Comparison of ENCODE assay signal across 24 mouse cellular contexts in the genomic region with DNA sequence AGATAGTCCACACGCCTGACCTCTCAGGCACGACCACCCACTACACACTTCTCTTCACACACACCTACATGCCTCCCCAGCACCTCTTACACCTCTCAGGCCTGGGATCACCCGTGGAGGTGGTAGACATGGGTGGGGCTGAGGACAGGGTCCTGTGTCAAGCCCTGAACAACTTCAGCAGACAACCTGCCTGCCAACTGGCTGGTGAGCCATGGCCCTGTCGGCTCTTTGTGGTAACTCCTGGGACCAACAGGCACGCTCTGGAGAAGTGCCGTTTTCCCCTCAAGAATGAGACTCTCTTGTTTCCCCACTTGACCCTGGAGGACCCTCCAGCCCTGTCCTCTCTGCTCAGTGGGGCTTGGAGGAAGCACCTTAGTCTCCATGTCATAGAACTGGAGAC. TPM values are rescaled to one million over a fixed set of nuclear protein-coding genes. Genes with fewer than 3 reads are reported as not detected.
A peak's percentile ranks its signal among the peaks of the same experiment; 100 is the strongest.
DNase-seq lines count a peak whose midpoint lies in the region; ATAC-seq and TF ChIP-seq lines count a peak whose summit lies in the region.
"Had no signal": no experiment of that assay in that cellular context is flagged by ENCODE, and none has a peak within 500 bp of the region (broad histone marks: within the 10 kb centered on the region; RNA-seq: fewer than 3 reads in every experiment).

No protein-coding gene starts in this region.

- H3K27ac ChIP-seq in heart, embryonic 14.5 days (replicated peaks in 1 of 2; ENCODE audit: control insufficient read depth in 1 of 2, insufficient read depth in 1 of 2, low read depth in 2 of 2, low read length in 2 of 2): no peak overlapping the region
- no peak overlapping the region for H3K27ac ChIP-seq in limb, embryonic 11.5 days (replicated peaks; ENCODE audit: low read depth, low read length)
- no peak overlapping the region for H3K27ac ChIP-seq in limb, embryonic 10.5 days
- H3K27ac ChIP-seq: embryonic facial prominence, embryonic 15.5 days; forebrain, embryonic 10.5 days; gastrocnemius, adult 2 months; heart, embryonic 10.5 days; hindbrain, embryonic 13.5 days; hindbrain, postnatal 0 days had no signal

- ATAC-seq in heart, embryonic 14.5 days (ENCODE audit: insufficient number of reproducible peaks, insufficient read depth, low FRiP score, low read depth): no peak
- ATAC-seq in limb, embryonic 11.5 days (ENCODE audit: insufficient number of reproducible peaks, low FRiP score, low TSS enrichment, low read depth): no peak
- ATAC-seq: CD4-positive, CD25-positive, alpha-beta regulatory T cell, adult 4 months; forebrain, embryonic 14.5 days; hindbrain, postnatal 0 days had no signal

- 84% methylated on average over 6 of the region's 6 CpGs for WGBS in heart, embryonic 14.5 days
- 94% methylated on average over 6 of the region's 6 CpGs for WGBS in limb, embryonic 11.5 days
- WGBS in limb, embryonic 10.5 days: 90% methylated on average over 6 of the region's 6 CpGs

- no peak overlapping the region for H3K4me3 ChIP-seq in heart, embryonic 14.5 days (ENCODE audit: control insufficient read depth in 1 of 2, insufficient read depth in 1 of 2, low read depth in 1 of 2, low read length in 2 of 2)
- H3K4me3 ChIP-seq in limb, embryonic 11.5 days (ENCODE audit: low read depth, low read length): no peak overlapping the region
- H3K4me3 ChIP-seq in limb, embryonic 10.5 days: no peak overlapping the region
- 0 out of 2 replicates have a peak overlapping the region, but pooled peaks have one; percentile 72 for H3K4me3 ChIP-seq in E14TG2a.4 (replicated peaks; ENCODE audit: low read length)
- H3K4me3 ChIP-seq: embryonic facial prominence, embryonic 15.5 days; erythroblast, embryonic 14.5 days; forebrain, embryonic 10.5 days; gastrocnemius, adult 2 months; heart, embryonic 10.5 days; hindbrain, embryonic 13.5 days had no signal

- no peak for TF ChIP-seq CTCF in E14TG2a.4 (conservative IDR thresholded peaks at IDR 0.05; ENCODE audit: low read length)

- H3K9ac ChIP-seq in heart, embryonic 14.5 days (ENCODE audit: low read length): peak overlapping the region; percentile 16; the same call in 1 of the 2 replicates
- 0 out of 2 replicates have a peak overlapping the region, but pooled peaks have one; percentile 17 for H3K9ac ChIP-seq in limb, embryonic 11.5 days (ENCODE audit: low read length)
- H3K9ac ChIP-seq: embryonic facial prominence, embryonic 15.5 days had no signal

- no peaks in the 10 kb centered on the region for H3K27me3 ChIP-seq in heart, embryonic 14.5 days (ENCODE audit: control insufficient read depth, insufficient read depth, low read length)
- H3K27me3 ChIP-seq in limb, embryonic 11.5 days (ENCODE audit: control insufficient read depth, insufficient read depth, low read length): no peaks in the 10 kb centered on the region
- no peaks in the 10 kb centered on the region for H3K27me3 ChIP-seq in limb, embryonic 10.5 days (ENCODE audit: low read depth, poor library complexity, severe bottlenecking)
- no peaks in the 10 kb centered on the region for H3K27me3 ChIP-seq in E14TG2a.4 (ENCODE audit: insufficient read depth, low read length)
- H3K27me3 ChIP-seq: embryonic facial prominence, embryonic 15.5 days; hindbrain, embryonic 13.5 days had no signal

- H3K9me3 ChIP-seq in heart, embryonic 14.5 days (ENCODE audit: control insufficient read depth, low read length): no peaks in the 10 kb centered on the region
- no peaks in the 10 kb centered on the region for H3K9me3 ChIP-seq in limb, embryonic 11.5 days (ENCODE audit: control insufficient read depth, low read length)
- no peaks in the 10 kb centered on the region for H3K9me3 ChIP-seq in limb, embryonic 10.5 days (replicated peaks)
- H3K9me3 ChIP-seq in E14TG2a.4 (ENCODE audit: low read length): no peaks in the 10 kb centered on the region
- H3K9me3 ChIP-seq: embryonic facial prominence, embryonic 15.5 days; forebrain, embryonic 10.5 days; heart, embryonic 10.5 days; hindbrain, embryonic 13.5 days had no signal

- peaks cover 9 to 24% of the 10 kb centered on the region in 2 experiments for H3K4me1 ChIP-seq in heart, embryonic 14.5 days (ENCODE audit: control insufficient read depth in 2 of 2, insufficient read depth in 2 of 2, low read length in 2 of 2)
- peaks cover 3% of the 10 kb centered on the region; the same call in 1 of the 2 replicates for H3K4me1 ChIP-seq in limb, embryonic 11.5 days (ENCODE audit: control insufficient read depth, insufficient read depth, low read length)
- H3K4me1 ChIP-seq in limb, embryonic 10.5 days: peaks cover 28% of the 10 kb centered on the region
- peaks cover 67% of the 10 kb centered on the region for H3K4me1 ChIP-seq in E14TG2a.4 (replicated peaks; ENCODE audit: low read depth, low read length)

- H3K36me3 ChIP-seq in heart, embryonic 14.5 days (ENCODE audit: control insufficient read depth, insufficient read depth, low read length): peaks cover 9% of the 10 kb centered on the region; the same call in 1 of the 2 replicates
- H3K36me3 ChIP-seq in limb, embryonic 11.5 days (ENCODE audit: control insufficient read depth, insufficient read depth, low read length): 0 out of 2 replicates have a peak, but pooled peaks cover 2% of the 10 kb centered on the region
- peaks cover 26% of the 10 kb centered on the region for H3K36me3 ChIP-seq in limb, embryonic 10.5 days
- H3K36me3 ChIP-seq in E14TG2a.4 (ENCODE audit: insufficient read depth, low read length): peaks cover 33% of the 10 kb centered on the region

- DNase-seq in cerebellum, adult 9-10 months: peak; percentile 28
- no peak for DNase-seq in cerebellum, postnatal 14 days
- DNase-seq in heart, adult 8-10 months (ENCODE audit: low spot score): no peak
- no peak for DNase-seq in limb, embryonic 11.5 days (ENCODE audit: low spot score)
- DNase-seq in limb, embryonic 10.5 days (ENCODE audit: low spot score): no peak
- DNase-seq: adrenal gland, postnatal 10 days; B cell, adult 2 months; cerebellum, adult 11 months; cerebellum, adult 8-10 months; cerebellum, postnatal 36 days; gastrocnemius, adult 2 months; gastrocnemius, postnatal 25 days; heart, postnatal 36 days had no signal

- H3K4me2 ChIP-seq in heart, embryonic 14.5 days (ENCODE audit: low read length): no peak overlapping the region
- no peak overlapping the region for H3K4me2 ChIP-seq in limb, embryonic 11.5 days (ENCODE audit: low read depth, severe bottlenecking)
- H3K4me2 ChIP-seq: embryonic facial prominence, embryonic 15.5 days had no signal

RNA-seq across cellular contexts. Expression of a gene that starts 2.9 kb away (rescaled TPM):
- 131 and 132 TPM in 2 replicates for polyA plus RNA-seq in heart, embryonic 14.5 days (2014; fragmentation: Nextera tagmentation; extraction: Ambion mirVana)
- 10 to 100 TPM; 61.6 to 83.0 (median 78.3) TPM for total RNA-seq in heart, adult 8-10 months (2022)
- 81.6 and 88.9 TPM in 2 replicates for polyA plus RNA-seq in limb, embryonic 11.5 days (2014; fragmentation: Nextera tagmentation; extraction: Ambion mirVana)
- 84.2 and 87.2 TPM in 2 replicates for polyA plus RNA-seq in limb, embryonic 10.5 days (2016; fragmentation: Nextera tagmentation; extraction: Ambion mirVana)

RNA-seq across cellular contexts. Expression of a gene that starts 2.9 kb away (rescaled TPM):
- polyA plus RNA-seq in heart, embryonic 14.5 days (2014; fragmentation: Nextera tagmentation; extraction: Ambion mirVana): 67.1 and 69.9 TPM in 2 replicates
- 10 to 100 TPM; 22.6 to 26.4 (median 24.9) TPM for total RNA-seq in heart, adult 8-10 months (2022)
- 160 and 161 TPM in 2 replicates for polyA plus RNA-seq in limb, embryonic 11.5 days (2014; fragmentation: Nextera tagmentation; extraction: Ambion mirVana)
- 143 and 147 TPM in 2 replicates for polyA plus RNA-seq in limb, embryonic 10.5 days (2016; fragmentation: Nextera tagmentation; extraction: Ambion mirVana)

RNA-seq across cellular contexts. Expression of a gene that starts 11.7 kb away (rescaled TPM):
- polyA plus RNA-seq in heart, embryonic 14.5 days (2014; fragmentation: Nextera tagmentation; extraction: Ambion mirVana): 0.12 and 0.47 TPM in 2 replicates
- 1 to 10 TPM; 4.2 to 7.8 (median 4.4) TPM for total RNA-seq in heart, adult 8-10 months (2022)
- polyA plus RNA-seq in limb, embryonic 11.5 days (2014; fragmentation: Nextera tagmentation; extraction: Ambion mirVana): 0.25 and 0.67 TPM in 2 replicates
- 1.0 and 1.2 TPM in 2 replicates for polyA plus RNA-seq in limb, embryonic 10.5 days (2016; fragmentation: Nextera tagmentation; extraction: Ambion mirVana)
- total RNA-seq: granulocyte monocyte progenitor cell, adult 5-6 weeks had no signal

RNA-seq across cellular contexts. Expression of a gene that starts 57.7 kb away (rescaled TPM):
- polyA plus RNA-seq in heart, embryonic 14.5 days (2014; fragmentation: Nextera tagmentation; extraction: Ambion mirVana): 6.7 and 6.9 TPM in 2 replicates
- 10 to 100 TPM; 10.0 to 13.9 (median 11.7) TPM for total RNA-seq in heart, adult 8-10 months (2022)
- polyA plus RNA-seq in limb, embryonic 11.5 days (2014; fragmentation: Nextera tagmentation; extraction: Ambion mirVana): 10.9 and 13.4 TPM in 2 replicates
- polyA plus RNA-seq in limb, embryonic 10.5 days (2016; fragmentation: Nextera tagmentation; extraction: Ambion mirVana): 20.8 and 22.1 TPM in 2 replicates
